Mouse (Mus musculus) cerebellum, adult 11-12 months (tissue): Measurements from ENCODE around the gene Gbp2b.
"Not testable (repeated sequence)": the region's sequence is repeated elsewhere in the genome, so short reads cannot be mapped to it uniquely, and the experiment has no call there.

Source experiments
- DNase-seq: peaks from one replicate; pipeline ENCODE4 v3.0.0; 2022

Gbp2b gene

GRCm38 (mm10) chr3:142620956-142621562, 26.4 kb downstream of the Gbp2b start:
- DNase-seq: no peak

GRCm38 (mm10) chr3:142630385-142630784, 35.7 kb downstream of the Gbp2b start:
- no peak for DNase-seq

GRCm38 (mm10) chr3:142640201-142640600, 45.6 kb downstream of the Gbp2b start:
- DNase-seq: no peak

GRCm38 (mm10) chr3:142645949-142646348, 51.3 kb downstream of the Gbp2b start:
- DNase-seq: peak; percentile 5

GRCm38 (mm10) chr3:142647836-142648235, 53.2 kb downstream of the Gbp2b start:
- not testable (repeated sequence) for DNase-seq

- no peak for DNase-seq
Measured at GRCm38 (mm10) chr3:142650205-142650604, 55.6 kb downstream of the Gbp2b start.

- DNase-seq: no peak
Measured at GRCm38 (mm10) chr3:142664723-142665122, 70.1 kb downstream of the Gbp2b start.
